Mouse (Mus musculus) liver, postnatal 0 days (tissue): Measurements from ENCODE around the gene 9330182L06Rik. TPM values are rescaled to one million over a fixed set of nuclear protein-coding genes. Genes with fewer than 3 reads are reported as not detected.
A peak's percentile ranks its signal among the peaks of the same experiment; 100 is the strongest.

ENCODE experiments used
- ATAC-seq: fragments of 200-750 bp; cut with Nextera tagmentation; 2 replicates; pipeline ENCODE4 v1.8.0; 2017; ENCODE audit warnings: mild to moderate bottlenecking, moderate library complexity
- DNase-seq: peaks from one replicate; pipeline ENCODE4 v3.0.0-alpha.2; 2016
- H3K27ac ChIP-seq: fragments of 300-500 bp; sonication (generic); 2 replicates; pipeline ENCODE4 v1.5.1; 2014; ENCODE audit warnings: antibody characterized with exemption, moderate library complexity, mild to moderate bottlenecking, low read depth
- H3K27me3 ChIP-seq: fragments of 300-500 bp; sonication (generic); 2 replicates; pipeline ENCODE4 v1.6.1; 2014; ENCODE audit warnings: low read length, control low read depth, mixed read lengths; ENCODE audit not compliant: insufficient read depth
- H3K36me3 ChIP-seq: fragments of 300-500 bp; sonication (generic); replicated peaks from 2 replicates; pipeline ENCODE4 v1.6.1; 2014; ENCODE audit warnings: mild to moderate bottlenecking, control low read depth, low read length, moderate library complexity, mixed read lengths; ENCODE audit not compliant: insufficient read depth
- H3K4me1 ChIP-seq: fragments of 300-500 bp; sonication (generic); 2 replicates; pipeline ENCODE4 v1.6.1; 2014; ENCODE audit warnings: antibody characterized with exemption, mild to moderate bottlenecking, control low read depth; ENCODE audit not compliant: insufficient read depth
- H3K4me2 ChIP-seq: fragments of 300-500 bp; sonication (generic); 2 replicates; pipeline ENCODE4 v1.6.1; 2014; ENCODE audit warnings: low read depth, mild to moderate bottlenecking, low read length, moderate library complexity, mixed read lengths
- H3K4me3 ChIP-seq: fragments of 300-500 bp; sonication (generic); 2 replicates; pipeline ENCODE4 v1.5.1; 2014; ENCODE audit warnings: low read depth, low read length
- H3K9ac ChIP-seq: fragments of 300-500 bp; sonication (generic); replicated peaks from 2 replicates; pipeline ENCODE4 v1.6.1; 2014; ENCODE audit warnings: mild to moderate bottlenecking, moderate library complexity
- H3K9me3 ChIP-seq: fragments of 300-500 bp; sonication (generic); 2 replicates; pipeline ENCODE4 v1.6.1; 2016; ENCODE audit warnings: mild to moderate bottlenecking, control low read depth, low read length, mixed read lengths
- CTCF ChIP-seq: sonication (generic); IDR thresholded peaks from 2 replicates; pipeline ENCODE4 v1.5.1; 2016; ENCODE audit warnings: antibody characterized with exemption, low read depth
- EP300 ChIP-seq: IDR thresholded peaks from 2 replicates; pipeline ENCODE4 v1.6.1; 2016; ENCODE audit warnings: antibody characterized with exemption, low read depth, mild to moderate bottlenecking
- WGBS: fragments of 180-500 bp; shearing (Covaris S2); extraction: QIAGEN DNeasy Blood & Tissue Kit; methylation state at CpG from one replicate; pipeline ENCODE4 v1.1.7; 2014; ENCODE audit not compliant: insufficient replicate concordance; 5-methylcytosine and 5-hydroxymethylcytosine counted together
- polyA plus RNA-seq: library from polyadenylated mRNA; unstranded; fragments of >200 nt; fragmentation: Nextera tagmentation; extraction: Ambion mirVana; gene quantifications from 2 replicates; pipeline ENCODE4 v1.2.1, GENCODE M21; 2015

9330182L06Rik gene
- 0.13 and 0.15 TPM in 2 replicates for polyA plus RNA-seq

DNA sequence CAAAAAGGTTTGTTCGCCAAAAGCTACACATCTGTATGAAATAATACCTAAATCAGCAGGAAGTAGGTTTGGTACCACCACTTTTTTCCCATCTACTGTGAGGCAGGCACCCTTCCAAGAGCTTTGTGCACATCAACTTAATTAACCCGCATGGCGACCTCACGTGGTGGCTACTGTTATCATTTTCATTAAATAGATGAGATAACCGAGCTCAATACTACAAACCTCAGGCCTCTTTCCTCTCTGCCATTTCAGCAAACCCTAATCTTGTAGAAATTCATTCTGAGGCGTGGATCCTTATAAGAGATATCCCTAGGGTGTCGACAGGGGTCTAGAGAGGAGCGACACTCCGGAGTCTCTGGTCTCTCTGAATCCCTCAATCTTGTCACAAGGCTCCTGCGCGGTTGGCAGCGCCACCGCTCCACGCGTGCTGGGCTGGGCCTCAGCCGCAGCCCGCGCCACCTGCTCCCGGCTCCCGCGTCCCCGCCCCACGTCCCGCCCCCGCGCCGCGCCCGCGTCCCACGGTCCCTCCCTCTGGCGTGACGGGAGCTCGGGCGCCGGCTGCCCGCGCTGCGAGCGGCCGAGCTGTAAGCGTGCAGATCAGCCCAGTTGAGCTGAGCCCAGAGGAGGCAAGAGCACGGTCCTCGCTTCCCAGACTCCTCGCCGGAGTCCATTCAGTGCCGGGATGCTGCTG, at the start of gene 9330182L06Rik:
Gene 9330182L06Rik, plus strand, starts transcription at position 533 of the 694 bp plus-strand sequence.
- Histone ChIP-seq H3K27ac (no peak within 1 kb of the TSS), H3K4me1 (peaks cover 7% of the 10 kb centered on the region)
- DNase-seq = peak; percentile 51

DNA sequence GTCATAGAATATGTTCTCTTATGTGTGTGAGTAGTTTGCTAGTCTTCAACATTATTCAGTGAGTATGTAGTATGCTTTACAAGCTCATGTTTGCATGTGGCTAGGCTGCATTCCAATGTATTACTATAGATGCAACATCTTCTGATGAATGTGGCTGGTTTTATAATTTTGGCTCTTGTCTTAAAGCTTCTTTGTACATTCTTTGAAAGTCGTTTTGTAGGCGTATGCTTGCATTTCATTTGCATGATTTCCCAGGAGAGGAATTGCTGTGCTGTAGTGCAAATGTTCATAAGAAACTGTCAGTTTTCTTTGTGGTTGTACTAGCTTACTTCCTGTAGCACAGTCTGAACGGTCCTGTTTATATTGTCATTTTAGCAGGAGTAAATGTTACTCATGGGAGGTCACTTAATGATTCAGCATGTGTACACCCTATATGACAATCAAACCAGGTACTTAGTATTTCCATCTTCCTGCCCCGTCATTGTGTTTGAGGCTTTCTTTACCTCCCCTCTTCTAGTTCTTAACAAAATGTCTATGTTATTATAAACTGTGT, 38.4 kb upstream of the 9330182L06Rik start:
- Histone ChIP-seq H3K27me3 (no peaks in the 10 kb centered on the region), H3K9ac (no peak overlapping the region), H3K36me3 (no peaks in the 10 kb centered on the region), H3K4me2 (no peak overlapping the region), H3K9me3 (no peaks in the 10 kb centered on the region), H3K4me1 (no peaks in the 10 kb centered on the region), H3K4me3 (no peak overlapping the region), H3K27ac (no peak overlapping the region)
- WGBS = 54% methylated on average over 4 of the region's 4 CpGs
- DNase-seq (no peak), ATAC-seq (no peak)
- TF ChIP-seq EP300 = no peak
- no peak for TF ChIP-seq CTCF

More for the DNA sequence above, at the start of gene 9330182L06Rik:
- WGBS = 1% methylated on average over 44 of the region's 47 CpGs
- TF ChIP-seq CTCF (0 out of 2 replicates have a peak, but pooled peaks have one; percentile 9), EP300 (no peak)
- Histone ChIP-seq H3K27me3 (peaks cover 16% of the 10 kb centered on the region; the same call in 1 of the 2 replicates), H3K36me3 (no peaks in the 10 kb centered on the region), H3K4me3 (peak within 1 kb of the TSS; percentile 55), H3K9ac (peak within 1 kb of the TSS; percentile 50), H3K4me2 (peak within 1 kb of the TSS; percentile 86), H3K9me3 (no peaks in the 10 kb centered on the region)
- ATAC-seq = peak; percentile 74

DNA sequence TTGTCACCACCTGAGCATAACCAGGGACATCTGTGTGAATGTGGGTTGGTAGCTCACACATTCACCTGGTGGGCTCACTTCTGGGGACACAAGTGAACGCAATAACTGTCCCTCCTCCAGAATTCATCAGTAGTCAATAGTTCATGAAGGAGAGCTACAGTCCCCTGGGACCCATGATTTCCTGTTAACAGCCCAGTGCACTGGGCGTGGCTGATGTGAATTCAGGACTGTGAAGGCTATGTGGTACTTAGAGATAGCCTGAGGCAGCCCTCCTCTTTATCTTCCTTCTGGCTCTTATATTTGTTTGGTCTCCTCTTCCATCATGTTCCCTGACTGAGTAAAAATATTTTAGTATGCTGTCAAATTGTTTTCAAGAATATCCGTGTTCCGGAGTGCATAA, 1.6 kb upstream of the 9330182L06Rik start:
- H3K27ac ChIP-seq = no peak overlapping the region
- H3K4me1 ChIP-seq = peaks cover 7% of the 10 kb centered on the region
- no peak for ATAC-seq
- H3K4me3 ChIP-seq = no peak overlapping the region
- no peaks in the 10 kb centered on the region for H3K36me3 ChIP-seq
- no peak for DNase-seq
- peaks cover 16% of the 10 kb centered on the region; the same call in 1 of the 2 replicates for H3K27me3 ChIP-seq
- 60% methylated on average over 4 of the region's 4 CpGs for WGBS
- no peaks in the 10 kb centered on the region for H3K9me3 ChIP-seq
- TF ChIP-seq EP300 = no peak
- no peak for TF ChIP-seq CTCF
- H3K9ac ChIP-seq = no peak overlapping the region
- no peak overlapping the region for H3K4me2 ChIP-seq

DNA sequence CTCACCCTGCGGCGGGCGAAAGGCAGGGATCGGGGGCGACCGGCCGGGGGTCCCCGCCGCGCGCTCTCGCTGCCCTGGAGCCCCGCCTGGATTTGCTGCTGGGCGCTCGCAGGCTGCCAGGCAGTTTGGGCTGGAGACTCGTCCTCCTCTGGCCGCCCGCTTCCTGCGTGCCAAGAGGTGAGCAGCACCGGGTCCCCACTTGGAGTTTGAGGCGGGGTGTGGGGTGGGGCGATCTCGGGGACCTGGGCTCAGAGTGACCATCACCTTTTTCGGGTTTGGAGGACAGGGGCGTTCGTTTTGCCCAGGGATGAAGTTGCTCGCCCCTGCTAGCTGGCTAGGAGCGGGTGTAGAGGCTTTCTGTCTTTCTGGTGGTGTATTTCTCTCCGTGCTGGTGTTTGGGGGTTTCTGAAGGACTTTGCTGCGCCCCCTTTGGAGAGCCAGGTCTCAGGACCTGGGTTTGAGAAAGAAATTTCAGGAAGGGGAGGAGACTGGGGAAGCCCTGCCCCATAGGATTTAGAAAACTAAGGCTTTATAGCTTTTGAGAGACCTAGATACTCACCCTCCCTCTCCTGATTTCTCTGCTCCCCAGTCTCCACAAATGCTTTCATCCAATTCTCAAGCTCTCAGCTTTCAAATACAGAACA, 484 bp downstream of the 9330182L06Rik start:
- H3K9ac ChIP-seq = peak overlapping the region; percentile 50
- H3K27me3 ChIP-seq = peaks cover 16% of the 10 kb centered on the region; the same call in 1 of the 2 replicates
- H3K4me2 ChIP-seq = peak overlapping the region; percentile 86
- ATAC-seq = peak; percentile 43
- H3K4me1 ChIP-seq = peaks cover 7% of the 10 kb centered on the region
- no peak for DNase-seq
- no peaks in the 10 kb centered on the region for H3K9me3 ChIP-seq
- TF ChIP-seq CTCF = no peak
- TF ChIP-seq EP300 = no peak
- H3K4me3 ChIP-seq = peak overlapping the region; percentile 55
- 1% methylated on average over 29 of the region's 30 CpGs for WGBS
- no peaks in the 10 kb centered on the region for H3K36me3 ChIP-seq
- no peak overlapping the region for H3K27ac ChIP-seq

DNA sequence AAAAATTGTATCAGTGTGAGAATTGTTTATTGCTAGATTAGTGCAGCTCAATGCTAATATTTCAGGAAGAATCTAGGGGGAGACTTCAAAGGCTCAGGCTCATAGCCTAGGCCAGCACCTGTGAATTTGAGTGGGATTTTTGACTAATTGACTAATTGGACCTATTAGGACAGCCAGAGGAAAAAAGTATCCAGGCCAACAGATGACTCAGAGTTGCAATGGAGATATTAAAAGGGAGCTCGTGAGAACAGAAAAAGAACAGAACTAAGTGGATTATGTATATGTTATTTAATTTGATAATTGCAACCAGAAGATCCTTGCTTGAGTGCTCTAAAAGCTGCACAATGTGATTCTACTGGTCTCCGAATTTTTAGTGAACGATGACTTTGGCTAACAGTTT, 3.7 kb downstream of the 9330182L06Rik start:
- H3K36me3 ChIP-seq = no peaks in the 10 kb centered on the region
- ATAC-seq = no peak
- no peaks in the 10 kb centered on the region for H3K9me3 ChIP-seq
- no peak overlapping the region for H3K9ac ChIP-seq
- H3K4me1 ChIP-seq = peaks cover 7% of the 10 kb centered on the region
- no peak overlapping the region for H3K4me2 ChIP-seq
- peaks cover 16% of the 10 kb centered on the region; the same call in 1 of the 2 replicates for H3K27me3 ChIP-seq
- H3K4me3 ChIP-seq = no peak overlapping the region
- TF ChIP-seq CTCF (no peak), EP300 (no peak)
- no peak overlapping the region for H3K27ac ChIP-seq
- DNase-seq = no peak
- WGBS = 74% methylated on average over 3 of the region's 3 CpGs

DNA sequence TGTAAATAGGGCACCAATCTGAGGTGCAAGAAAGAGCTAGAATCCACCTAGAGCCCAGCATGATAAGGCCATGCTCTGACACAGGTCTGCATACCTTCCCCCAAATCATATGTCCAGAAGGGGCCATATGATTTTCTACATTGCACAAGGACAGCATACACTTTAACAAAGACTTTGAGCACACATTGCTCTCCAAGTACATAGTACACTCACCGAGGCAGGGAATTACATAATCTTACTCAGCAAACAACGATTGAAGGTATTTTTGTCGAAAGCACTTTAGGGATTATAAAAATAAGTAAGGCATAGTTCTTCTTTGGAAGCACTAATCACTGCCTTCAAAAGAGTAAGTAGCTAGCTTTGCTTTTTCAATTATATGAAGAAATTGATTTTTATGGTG, 7.1 kb downstream of the 9330182L06Rik start:
- TF ChIP-seq CTCF (no peak), EP300 (no peak)
- Histone ChIP-seq H3K4me3 (no peak overlapping the region), H3K9me3 (no peaks in the 10 kb centered on the region), H3K4me2 (no peak overlapping the region), H3K36me3 (no peaks in the 10 kb centered on the region), H3K9ac (no peak overlapping the region), H3K27ac (no peak overlapping the region), H3K4me1 (no peaks in the 10 kb centered on the region), H3K27me3 (no peaks in the 10 kb centered on the region)
- ATAC-seq (peak; percentile 33; the same call in 1 of the 2 replicates), DNase-seq (no peak)
- 62% methylated on average over 3 of the region's 3 CpGs for WGBS
